Mouse (Mus musculus): ENCODE results near the gene Necab2.
A peak's percentile ranks its signal among the peaks of the same experiment; 100 is the strongest.

Gene Necab2

GRCm38 (mm10) chr8:119428350-119428740 is 18.2 kb upstream of the Necab2 start:
- no peak for DNase-seq (ENCODE audit: low spot score)

- DNase-seq (ENCODE audit: low spot score) = no peak
Observed at GRCm38 (mm10) chr8:119428766-119429327, 17.7 kb upstream of the Necab2 start.

DNA sequence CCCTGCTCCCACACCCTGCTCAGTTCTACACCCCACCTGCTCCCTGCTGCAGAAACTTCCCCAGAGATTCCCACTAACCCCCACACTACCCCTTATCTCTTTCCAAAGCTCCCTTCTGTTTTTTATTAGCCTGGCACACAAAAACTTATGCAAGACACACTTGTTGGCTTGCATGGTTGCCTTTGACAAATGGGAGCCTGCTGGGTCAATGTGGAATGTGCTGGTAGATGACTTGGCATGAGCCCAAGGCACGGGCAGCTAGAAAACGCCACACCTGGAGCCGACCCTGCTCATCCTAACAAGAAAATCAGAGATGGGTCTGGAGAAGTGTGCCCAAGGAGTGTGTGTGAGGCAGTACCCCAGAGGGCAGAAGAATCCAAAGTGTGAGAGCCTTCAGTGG is 17.0 kb upstream of the Necab2 start:
- no peak for DNase-seq (ENCODE audit: low spot score)

- no peak for DNase-seq (ENCODE audit: low spot score)
Observed at GRCm38 (mm10) chr8:119430250-119430649, 16.3 kb upstream of the Necab2 start.

DNA sequence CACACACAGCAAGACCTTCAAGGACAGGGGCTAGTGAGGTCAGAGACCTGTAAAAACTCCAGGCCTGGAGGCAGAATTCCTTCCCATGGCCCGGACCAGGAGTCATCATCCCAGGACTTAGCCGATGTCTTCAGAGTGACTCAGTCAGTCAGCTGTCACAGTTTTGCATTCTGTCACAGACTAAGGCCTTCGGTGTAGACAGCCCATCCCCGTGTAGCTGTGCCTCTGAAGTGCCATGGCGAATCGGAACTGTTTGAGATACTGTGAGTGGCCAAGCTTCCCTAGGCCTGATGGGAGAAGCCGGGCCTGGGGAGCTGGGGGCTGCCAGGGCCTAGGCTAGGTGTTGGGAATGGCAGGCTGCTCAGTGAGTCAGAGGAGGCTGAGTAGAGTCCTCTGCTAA is 15.8 kb upstream of the Necab2 start:
- DNase-seq (ENCODE audit: low spot score) = no peak

- no peak for DNase-seq (ENCODE audit: low spot score)
Observed at GRCm38 (mm10) chr8:119432372-119432771, 14.1 kb upstream of the Necab2 start.

- no peak for DNase-seq (ENCODE audit: low spot score)
Observed at GRCm38 (mm10) chr8:119433582-119434174, 12.8 kb upstream of the Necab2 start, which contains the start of gene Osgin1. Gene Osgin1 (plus strand): TSS chr8:119434124.

DNA sequence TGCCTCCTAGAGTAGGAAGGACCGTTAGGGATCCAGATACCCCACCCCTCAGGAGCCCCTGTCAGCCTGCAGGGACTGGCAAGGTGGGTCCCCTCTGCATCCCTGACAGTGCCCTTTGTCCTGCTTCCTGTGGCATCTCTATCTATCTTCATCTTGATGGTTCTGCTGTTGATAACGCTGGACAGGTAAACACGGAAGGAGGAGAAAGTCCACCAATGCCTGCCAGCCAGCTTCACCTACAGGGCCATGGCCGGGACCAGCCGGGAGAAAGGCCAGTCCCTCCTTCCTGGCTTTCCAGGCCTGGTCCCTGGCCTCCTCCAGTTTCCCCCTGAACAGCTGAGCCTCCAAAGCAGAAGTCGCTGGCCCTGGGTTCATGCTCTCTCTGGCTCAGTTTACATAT is 11.9 kb upstream of the Necab2 start:
- no peak for DNase-seq (ENCODE audit: low spot score)

- no peak for DNase-seq (ENCODE audit: low spot score)
Observed at GRCm38 (mm10) chr8:119435527-119435926, 11.0 kb upstream of the Necab2 start.

DNA sequence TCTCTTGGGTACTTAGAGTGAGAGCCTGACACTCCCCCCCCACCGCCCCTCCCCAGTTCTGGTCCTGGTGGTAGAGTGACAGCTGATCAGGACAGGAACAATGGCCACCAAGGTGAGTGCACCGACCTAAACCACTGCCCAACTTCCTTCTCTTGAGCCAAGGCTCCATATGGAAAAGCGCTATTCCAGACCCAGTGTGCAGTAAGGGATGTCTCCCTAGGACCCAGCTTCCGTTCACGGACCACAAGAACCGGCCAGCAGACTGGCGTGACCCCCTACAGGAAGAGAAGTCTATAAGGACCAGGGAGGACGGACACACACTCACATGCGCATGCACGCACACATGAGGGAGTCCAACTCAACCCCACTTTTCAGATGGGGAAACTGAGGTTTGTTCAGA is 10.2 kb upstream of the Necab2 start:
- DNase-seq (ENCODE audit: low spot score) = no peak

DNA sequence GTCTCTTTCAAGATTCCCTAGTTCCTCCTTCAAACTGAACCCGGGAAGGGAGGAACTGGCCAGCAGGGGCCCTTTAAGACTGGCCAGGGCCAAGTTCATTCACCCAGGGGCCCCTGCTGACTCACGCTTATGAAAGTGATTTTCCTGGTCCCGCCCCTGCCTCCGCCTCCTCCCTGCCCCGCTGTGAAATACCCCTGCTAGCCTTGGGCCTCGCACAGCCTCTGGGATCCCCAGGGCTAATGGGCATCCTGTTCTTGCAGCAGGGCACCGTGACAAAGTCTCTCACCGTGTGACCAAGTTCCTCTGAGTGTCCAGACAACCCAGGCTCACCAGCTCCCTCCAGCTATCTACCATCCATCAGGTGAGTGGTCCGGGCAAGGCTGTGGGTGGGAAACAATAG is 9.6 kb upstream of the Necab2 start:
- peak; percentile 82 for DNase-seq (ENCODE audit: low spot score)

DNA sequence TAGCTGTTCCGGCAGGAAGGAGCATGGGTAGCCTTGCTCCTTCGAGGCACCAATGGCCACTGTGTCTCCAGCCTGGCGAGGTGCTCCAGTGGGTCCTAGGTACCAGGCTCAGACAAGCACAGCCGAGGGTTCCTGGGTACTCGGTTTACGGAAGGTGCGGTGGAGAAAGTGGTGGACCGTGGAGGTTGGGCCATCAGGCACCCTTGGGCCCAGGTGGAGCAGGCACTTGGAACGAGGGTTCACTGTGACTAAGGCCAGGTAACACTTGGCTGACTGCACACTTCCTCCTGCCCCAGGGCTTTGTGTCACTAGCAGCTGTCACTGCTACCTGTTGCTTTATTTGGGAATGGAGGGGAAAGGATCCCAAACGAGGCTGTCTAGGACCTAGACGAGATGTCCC is 9.0 kb upstream of the Necab2 start:
- no peak for DNase-seq (ENCODE audit: low spot score)

DNA sequence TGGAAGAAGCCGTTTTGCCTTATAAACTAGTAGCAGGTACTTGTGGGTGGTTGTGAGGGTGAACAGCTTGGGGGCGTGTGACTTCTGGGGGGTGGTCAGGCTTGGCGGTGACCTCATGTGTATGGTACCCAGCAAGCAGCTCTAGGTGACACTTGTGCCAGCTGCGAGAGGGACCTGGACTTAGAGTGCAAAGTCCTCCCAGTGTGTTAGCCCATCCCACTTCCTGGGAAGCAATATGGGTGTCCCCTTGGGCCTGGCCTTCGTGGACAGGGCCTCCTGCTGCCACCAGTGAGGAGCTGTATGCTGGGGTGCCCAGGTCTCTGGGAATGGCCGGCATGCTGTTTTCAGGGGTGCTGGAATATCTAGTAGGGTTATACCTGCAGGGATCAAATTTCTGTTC is 7.6 kb upstream of the Necab2 start:
- DNase-seq (ENCODE audit: low spot score) = no peak

GRCm38 (mm10) chr8:119439424-119439823 is 7.1 kb upstream of the Necab2 start:
- DNase-seq (ENCODE audit: low spot score) = no peak

GRCm38 (mm10) chr8:119439893-119440249 is 6.6 kb upstream of the Necab2 start:
- DNase-seq (ENCODE audit: low spot score) = no peak

DNA sequence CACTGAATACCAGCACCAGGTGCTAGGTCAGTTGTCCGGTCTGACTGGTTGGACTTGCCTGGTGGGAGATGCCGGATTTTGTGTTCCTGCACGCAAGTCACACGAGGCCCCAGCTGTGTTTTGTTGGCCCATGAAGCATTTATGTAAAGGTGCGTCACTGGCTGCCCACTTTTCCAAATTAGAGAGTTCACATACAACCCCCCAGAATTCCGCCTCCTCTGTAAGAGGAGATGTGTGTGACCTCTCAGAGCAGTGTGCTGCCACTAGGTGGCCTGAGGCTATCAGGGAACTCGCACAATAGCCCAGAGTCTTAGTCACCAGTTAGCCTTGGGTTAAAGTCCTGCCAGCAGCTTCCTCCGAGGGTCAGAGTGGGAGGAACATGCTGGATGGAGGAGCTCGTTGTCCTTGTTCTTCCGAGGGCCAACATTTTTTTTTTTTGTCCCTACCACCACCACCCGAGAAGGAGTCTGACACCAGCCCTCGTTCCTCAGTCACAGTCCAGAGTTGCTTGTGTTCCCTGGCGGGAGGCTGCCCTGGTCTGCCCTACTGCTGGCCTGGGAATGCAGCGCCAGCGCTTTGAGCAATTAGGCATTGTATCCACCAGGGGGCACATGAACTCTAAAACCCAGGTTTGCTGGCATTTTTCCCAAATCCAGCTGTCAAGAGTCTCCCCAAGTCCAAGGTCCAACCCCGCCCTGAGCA is 6.1 kb upstream of the Necab2 start:
- peak; percentile 71 for DNase-seq (ENCODE audit: low spot score)

GRCm38 (mm10) chr8:119440952-119441270 is 5.6 kb upstream of the Necab2 start:
- no peak for DNase-seq (ENCODE audit: low spot score)

- DNase-seq (ENCODE audit: low spot score) = no peak
Observed at GRCm38 (mm10) chr8:119442013-119442412, 4.5 kb upstream of the Necab2 start.

GRCm38 (mm10) chr8:119442970-119443369 is 3.5 kb upstream of the Necab2 start:
- no peak for DNase-seq (ENCODE audit: low spot score)

- DNase-seq (ENCODE audit: low spot score) = no peak
Observed at GRCm38 (mm10) chr8:119446990-119447780, 666 bp downstream of the Necab2 start.

GRCm38 (mm10) chr8:119447781-119448170 is 1.3 kb downstream of the Necab2 start:
- DNase-seq (ENCODE audit: low spot score) = no peak

DNA sequence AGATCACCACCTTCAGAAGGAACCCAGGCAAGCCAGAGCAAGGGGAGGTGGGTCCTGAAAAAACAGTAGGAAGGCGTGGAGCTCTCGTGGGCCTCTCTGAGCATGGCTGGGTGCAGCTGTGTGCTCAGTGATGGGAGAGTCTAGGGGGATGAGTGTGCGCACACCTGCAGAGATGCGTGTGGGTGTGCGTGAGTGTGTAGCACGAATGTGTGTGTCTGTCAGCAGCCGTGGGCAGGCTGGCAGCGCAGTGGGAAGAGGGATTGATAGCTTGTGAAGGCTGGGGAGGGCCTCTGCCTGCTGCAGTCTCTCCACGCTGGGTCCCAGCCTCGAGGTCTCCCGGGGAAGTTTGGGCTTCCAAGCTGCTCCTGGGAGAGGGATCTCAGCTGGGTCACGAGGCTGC is 3.1 kb downstream of the Necab2 start:
- DNase-seq (ENCODE audit: low spot score) = no peak

- no peak for DNase-seq (ENCODE audit: low spot score)
Observed at GRCm38 (mm10) chr8:119451131-119451530, 4.6 kb downstream of the Necab2 start.
